Mouse (Mus musculus) 3134 (cell line): ENCODE measurements around the gene Serpinb9f.
"Not testable (repeated sequence)": the region's sequence is repeated elsewhere in the genome, so short reads cannot be mapped to it uniquely, and the experiment has no call there.

ENCODE experiments used
- DNase-seq: peaks from one replicate; pipeline ENCODE4 v3.0.0-alpha.2; 2011; ENCODE audit warnings: low spot score; ENCODE audit not compliant: insufficient read length; ENCODE audit errors: extremely low read depth

Gene Serpinb9f

DNA sequence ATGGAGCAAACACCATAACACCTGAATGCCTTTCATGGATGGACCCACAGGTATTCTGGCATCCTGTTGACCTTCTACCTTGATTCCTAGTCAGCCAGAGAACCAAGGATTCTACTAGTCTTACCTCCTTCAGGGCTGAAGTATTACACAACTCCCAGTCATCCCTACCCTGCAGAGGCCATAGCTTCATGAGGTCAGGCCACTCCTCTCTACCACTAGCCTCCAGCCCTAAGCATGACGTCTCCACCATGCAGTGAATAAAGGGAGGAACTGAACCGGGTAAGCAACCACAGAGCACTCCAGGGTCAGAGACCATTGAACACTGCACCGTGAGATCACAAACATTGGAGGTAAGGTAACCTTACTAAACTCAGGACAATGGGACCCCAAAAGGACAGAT, at the start of gene Serpinb9f:
Serpinb9f (plus strand) TSS at position 301 of the 400 bp plus-strand sequence.
- not testable (repeated sequence) for DNase-seq

DNA sequence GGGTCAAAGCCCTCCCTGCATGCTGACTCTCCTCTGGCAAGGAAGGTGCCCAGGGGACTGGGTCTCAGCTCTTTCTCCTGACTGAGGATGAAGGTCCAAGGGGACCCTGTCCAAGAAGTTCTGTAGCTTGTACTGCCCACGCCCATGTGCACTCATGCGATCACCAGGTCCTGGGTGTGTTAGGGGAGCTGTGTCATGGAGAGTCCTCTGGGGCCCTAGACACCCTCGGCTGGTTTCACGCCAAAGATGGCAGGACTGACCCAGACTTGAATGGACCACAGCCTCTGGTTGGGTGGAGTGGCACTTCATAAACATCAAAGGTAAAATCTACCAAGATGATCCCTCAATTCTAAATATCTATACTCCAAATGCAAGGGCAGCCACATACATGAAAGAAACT, 15.2 kb upstream of the Serpinb9f start:
- not testable (repeated sequence) for DNase-seq

DNA sequence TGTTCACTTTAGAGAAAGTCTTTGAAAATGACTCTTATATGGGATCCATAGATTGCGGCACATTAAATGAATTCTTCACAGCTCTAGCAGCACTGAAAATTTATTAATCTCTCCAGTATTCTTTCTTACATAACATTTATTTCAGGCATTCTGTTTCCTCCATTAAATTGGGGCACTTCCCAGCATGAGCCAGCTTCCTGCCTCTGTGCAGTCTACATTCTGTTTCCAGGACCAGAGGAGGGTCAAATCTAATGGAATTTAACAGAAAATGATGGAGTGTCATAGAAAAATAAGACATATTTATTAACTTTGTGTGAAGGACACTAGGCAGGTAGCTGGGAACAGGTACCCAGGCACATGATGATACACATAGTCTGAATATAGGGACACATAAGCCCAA, 32.8 kb downstream of the Serpinb9f start:
- DNase-seq: not testable (repeated sequence)
